Mouse (Mus musculus) forebrain, embryonic 10.5 days (tissue): ENCODE measurements around the gene Scml4. TPM values are rescaled to one million over a fixed set of nuclear protein-coding genes. Genes with fewer than 3 reads are reported as not detected.
A peak's percentile ranks its signal among the peaks of the same experiment; 100 is the strongest.

Experiments
- DNase-seq: peaks from one replicate; pipeline ENCODE4 v3.0.0-alpha.2; 2017; ENCODE audit warnings: low spot score; ENCODE audit errors: extremely low spot score
- H3K27ac ChIP-seq: fragments of 300-500 bp; sonication (generic); 2 replicates; pipeline ENCODE4 v1.5.1; 2016; ENCODE audit warnings: mild to moderate bottlenecking
- H3K27me3 ChIP-seq: fragments of 300-500 bp; sonication (generic); 2 replicates; pipeline ENCODE4 v1.6.1; 2016; ENCODE audit warnings: mild to moderate bottlenecking; ENCODE audit not compliant: poor library complexity, severe bottlenecking
- H3K36me3 ChIP-seq: fragments of 300-500 bp; sonication (generic); replicated peaks from 2 replicates; pipeline ENCODE4 v1.6.1; 2016; ENCODE audit warnings: mild to moderate bottlenecking, moderate library complexity
- H3K4me1 ChIP-seq: fragments of 300-500 bp; sonication (generic); 2 replicates; pipeline ENCODE4 v1.6.1; 2016
- H3K4me3 ChIP-seq: fragments of 300-500 bp; sonication (generic); 2 replicates; pipeline ENCODE4 v1.5.1; 2016; ENCODE audit warnings: mild to moderate bottlenecking, moderate library complexity
- H3K9me3 ChIP-seq: fragments of 300-500 bp; sonication (generic); 2 replicates; pipeline ENCODE4 v1.6.1; 2016; ENCODE audit warnings: mild to moderate bottlenecking, moderate library complexity
- WGBS: fragments of 180-500 bp; shearing (Covaris S2); methylation state at CpG from one replicate; pipeline ENCODE4 v1.1.7; 2016; 5-methylcytosine and 5-hydroxymethylcytosine counted together
- polyA plus RNA-seq: library from polyadenylated mRNA; unstranded; fragments of >200 nt; fragmentation: Nextera tagmentation; extraction: Ambion mirVana; gene quantifications from 2 replicates; pipeline ENCODE4 v1.2.1, GENCODE M21; 2016

Scml4 gene
- polyA plus RNA-seq, 1 experiment from 2014 or later, result 0.19 TPM

DNA sequence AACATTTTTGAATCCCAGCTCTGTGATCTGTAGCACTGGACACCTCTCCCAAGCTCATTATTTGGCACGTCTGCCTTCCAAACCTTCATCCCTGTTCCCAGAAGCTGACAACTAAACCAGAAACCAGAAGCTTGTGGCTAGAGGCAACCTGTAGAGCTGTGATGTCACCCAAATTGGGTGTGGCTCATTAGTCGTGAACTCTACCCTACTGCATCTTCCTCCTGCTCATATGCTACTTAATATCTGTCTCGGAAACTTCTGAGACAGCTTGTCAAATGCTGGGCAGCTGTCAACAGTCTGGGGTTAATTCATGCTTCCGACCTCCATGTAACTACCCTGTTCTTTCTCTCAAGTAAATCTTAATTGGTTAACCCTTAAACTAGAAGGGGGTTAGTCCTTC lies 32.8 kb downstream of the Scml4 start:
- Histone ChIP-seq H3K4me3 (no peak overlapping the region), H3K27me3 (0 out of 2 replicates have a peak, but pooled peaks cover 6% of the 10 kb centered on the region), H3K4me1 (peaks cover 9% of the 10 kb centered on the region), H3K9me3 (no peaks in the 10 kb centered on the region), H3K36me3 (no peaks in the 10 kb centered on the region), H3K27ac (no peak overlapping the region)
- DNase-seq, result no peak
- WGBS, result 81% methylated on average over 4 of the region's 4 CpGs

DNA sequence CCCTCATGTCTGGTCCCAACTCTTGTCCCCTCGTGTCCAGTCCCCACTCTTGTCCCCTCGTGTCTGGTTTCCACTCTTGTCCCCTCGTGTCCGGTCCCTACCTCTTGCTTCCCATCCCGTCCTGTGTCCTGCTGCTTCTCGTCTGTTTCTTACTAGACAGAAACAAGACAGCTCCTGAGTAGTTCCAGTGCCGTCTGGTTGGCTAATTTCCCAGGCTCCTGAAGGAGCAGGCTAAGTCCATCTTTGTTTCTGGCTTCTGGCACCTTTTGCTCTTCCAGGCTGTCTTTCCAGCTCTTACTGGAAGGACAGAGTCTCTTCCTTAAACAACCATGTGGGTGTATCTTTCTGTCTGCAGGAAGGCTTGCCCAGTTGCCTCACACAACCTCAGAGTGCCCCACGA lies 33.7 kb downstream of the Scml4 start:
- H3K36me3 ChIP-seq, result no peaks in the 10 kb centered on the region
- peaks cover 9% of the 10 kb centered on the region for H3K4me1 ChIP-seq
- WGBS, result 82% methylated on average over 8 of the region's 8 CpGs
- H3K4me3 ChIP-seq, result no peak overlapping the region
- DNase-seq, result no peak
- H3K27ac ChIP-seq, result no peak overlapping the region
- H3K27me3 ChIP-seq, result 0 out of 2 replicates have a peak, but pooled peaks cover 6% of the 10 kb centered on the region
- H3K9me3 ChIP-seq, result no peaks in the 10 kb centered on the region

GRCm38 (mm10) chr10:42894263-42894662 lies 34.1 kb downstream of the Scml4 start:
- 48% methylated on average over 3 of the region's 3 CpGs for WGBS
- H3K27me3 ChIP-seq, result 0 out of 2 replicates have a peak, but pooled peaks cover 6% of the 10 kb centered on the region
- H3K36me3 ChIP-seq, result no peaks in the 10 kb centered on the region
- H3K4me1 ChIP-seq, result peaks cover 9% of the 10 kb centered on the region
- no peak for DNase-seq
- H3K27ac ChIP-seq, result 0 out of 2 replicates have a peak overlapping the region, but pooled peaks have one; percentile 25
- no peaks in the 10 kb centered on the region for H3K9me3 ChIP-seq
- H3K4me3 ChIP-seq, result no peak overlapping the region

GRCm38 (mm10) chr10:42894696-42895095 lies 34.5 kb downstream of the Scml4 start:
- DNase-seq, result no peak
- H3K4me3 ChIP-seq, result no peak overlapping the region
- 88% methylated on average over 7 of the region's 7 CpGs for WGBS
- no peaks in the 10 kb centered on the region for H3K9me3 ChIP-seq
- 0 out of 2 replicates have a peak, but pooled peaks cover 6% of the 10 kb centered on the region for H3K27me3 ChIP-seq
- no peak overlapping the region for H3K27ac ChIP-seq
- H3K4me1 ChIP-seq, result peaks cover 9% of the 10 kb centered on the region
- no peaks in the 10 kb centered on the region for H3K36me3 ChIP-seq

DNA sequence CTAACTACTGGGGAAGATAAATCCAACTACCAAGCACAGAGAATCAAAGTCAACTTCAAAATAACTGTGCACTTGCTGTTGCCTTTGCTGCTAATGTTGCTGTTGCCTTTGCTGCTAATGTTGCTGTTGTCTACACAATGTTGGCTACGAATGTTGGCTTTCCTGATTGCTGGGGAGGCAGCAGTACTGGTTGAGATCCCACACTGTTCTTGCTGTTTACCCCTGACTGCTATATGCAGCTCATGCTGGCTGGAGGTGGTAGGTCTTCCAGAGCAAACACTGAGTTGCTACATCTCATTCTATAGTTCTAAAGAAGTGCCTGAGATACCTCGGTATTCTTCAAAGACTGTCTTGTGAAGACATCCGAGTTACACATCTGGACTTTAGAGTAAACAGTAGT lies 36.5 kb downstream of the Scml4 start:
- Histone ChIP-seq H3K36me3 (no peaks in the 10 kb centered on the region), H3K9me3 (no peaks in the 10 kb centered on the region), H3K4me1 (peaks cover 9% of the 10 kb centered on the region), H3K27me3 (0 out of 2 replicates have a peak, but pooled peaks cover 6% of the 10 kb centered on the region), H3K4me3 (no peak overlapping the region), H3K27ac (no peak overlapping the region)
- 93% methylated on average over 3 of the region's 3 CpGs for WGBS
- DNase-seq, result no peak

DNA sequence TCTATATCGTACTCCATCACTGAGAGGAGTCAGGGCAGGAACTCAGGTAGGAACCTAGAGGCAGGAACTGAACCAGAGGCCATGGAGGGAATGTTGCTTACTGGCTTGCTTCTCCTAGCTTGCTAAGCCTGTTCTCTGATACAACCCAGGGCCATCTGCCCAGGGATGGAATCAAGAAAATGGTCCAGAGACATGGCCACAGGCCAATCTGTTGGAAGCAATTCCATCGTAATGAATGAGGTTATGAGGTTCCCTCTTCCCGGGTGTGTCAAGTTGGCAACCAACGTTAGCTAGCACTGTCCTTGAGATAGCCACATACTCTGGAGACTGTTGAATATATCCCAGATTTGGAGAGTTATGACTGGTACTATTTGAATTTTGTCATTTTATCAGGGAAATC lies 37.0 kb downstream of the Scml4 start:
- Histone ChIP-seq H3K9me3 (no peaks in the 10 kb centered on the region), H3K4me3 (no peak overlapping the region), H3K27ac (no peak overlapping the region), H3K27me3 (0 out of 2 replicates have a peak, but pooled peaks cover 6% of the 10 kb centered on the region), H3K4me1 (peaks cover 9% of the 10 kb centered on the region), H3K36me3 (no peaks in the 10 kb centered on the region)
- no peak for DNase-seq
- WGBS, result 87% methylated on average over 4 of the region's 4 CpGs

GRCm38 (mm10) chr10:42897632-42898031 lies 37.5 kb downstream of the Scml4 start:
- no peaks in the 10 kb centered on the region for H3K9me3 ChIP-seq
- no peak overlapping the region for H3K4me3 ChIP-seq
- 0 out of 2 replicates have a peak, but pooled peaks cover 6% of the 10 kb centered on the region for H3K27me3 ChIP-seq
- H3K4me1 ChIP-seq, result peaks cover 9% of the 10 kb centered on the region
- 87% methylated on average over 5 of the region's 5 CpGs for WGBS
- H3K36me3 ChIP-seq, result no peaks in the 10 kb centered on the region
- no peak for DNase-seq
- H3K27ac ChIP-seq, result no peak overlapping the region

- DNase-seq, result no peak
- Histone ChIP-seq H3K27me3 (no peaks in the 10 kb centered on the region), H3K27ac (no peak overlapping the region), H3K36me3 (no peaks in the 10 kb centered on the region), H3K4me1 (no peaks in the 10 kb centered on the region), H3K4me3 (no peak overlapping the region), H3K9me3 (no peaks in the 10 kb centered on the region)
- WGBS, result 79% methylated on average over 4 of the region's 4 CpGs
These were observed 41.2 kb downstream of the Scml4 start for GRCm38 (mm10) chr10:42901361-42901760.

GRCm38 (mm10) chr10:42903054-42903453 lies 42.9 kb downstream of the Scml4 start:
- no peaks in the 10 kb centered on the region for H3K27me3 ChIP-seq
- H3K36me3 ChIP-seq, result no peaks in the 10 kb centered on the region
- H3K4me1 ChIP-seq, result no peaks in the 10 kb centered on the region
- no peaks in the 10 kb centered on the region for H3K9me3 ChIP-seq
- H3K27ac ChIP-seq, result no peak overlapping the region
- DNase-seq, result no peak
- WGBS, result 92% methylated on average over 1 of the region's 1 CpGs
- no peak overlapping the region for H3K4me3 ChIP-seq

GRCm38 (mm10) chr10:42908562-42908961 lies 48.4 kb downstream of the Scml4 start:
- Histone ChIP-seq H3K27ac (no peak overlapping the region), H3K4me1 (0 out of 2 replicates have a peak, but pooled peaks cover 5% of the 10 kb centered on the region), H3K27me3 (no peaks in the 10 kb centered on the region), H3K4me3 (no peak overlapping the region), H3K36me3 (no peaks in the 10 kb centered on the region), H3K9me3 (no peaks in the 10 kb centered on the region)
- DNase-seq, result no peak
- 85% methylated on average over 1 of the region's 1 CpGs for WGBS

DNA sequence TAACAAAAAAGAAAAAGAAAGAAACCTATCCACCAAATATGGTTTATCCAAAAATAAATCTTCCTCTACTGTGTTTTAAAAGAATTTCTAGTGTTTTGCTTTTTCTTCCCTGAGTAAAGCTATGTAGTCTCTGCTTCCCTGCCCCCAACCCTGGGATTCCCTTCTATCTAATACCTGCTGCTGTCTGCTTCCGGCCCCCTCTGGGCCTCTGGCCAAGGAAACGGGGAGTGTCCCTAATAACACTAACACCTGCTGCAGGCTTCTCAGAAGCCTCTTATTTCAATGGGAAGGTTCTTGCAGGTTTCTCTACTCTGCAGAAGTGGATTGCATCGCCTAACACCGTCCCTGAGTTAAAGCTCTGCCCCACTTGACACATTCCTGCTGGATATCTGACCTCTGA lies 50.4 kb downstream of the Scml4 start:
- no peak for DNase-seq
- Histone ChIP-seq H3K9me3 (no peaks in the 10 kb centered on the region), H3K27me3 (no peaks in the 10 kb centered on the region), H3K4me3 (no peak overlapping the region), H3K27ac (no peak overlapping the region), H3K36me3 (no peaks in the 10 kb centered on the region), H3K4me1 (peaks cover 11% of the 10 kb centered on the region)
- WGBS, result 58% methylated on average over 4 of the region's 4 CpGs

GRCm38 (mm10) chr10:42912056-42912455 lies 51.9 kb downstream of the Scml4 start:
- Histone ChIP-seq H3K36me3 (no peaks in the 10 kb centered on the region), H3K4me1 (peaks cover 11% of the 10 kb centered on the region), H3K4me3 (no peak overlapping the region), H3K9me3 (no peaks in the 10 kb centered on the region), H3K27me3 (no peaks in the 10 kb centered on the region), H3K27ac (no peak overlapping the region)
- no peak for DNase-seq
- 87% methylated on average over 10 of the region's 10 CpGs for WGBS

DNA sequence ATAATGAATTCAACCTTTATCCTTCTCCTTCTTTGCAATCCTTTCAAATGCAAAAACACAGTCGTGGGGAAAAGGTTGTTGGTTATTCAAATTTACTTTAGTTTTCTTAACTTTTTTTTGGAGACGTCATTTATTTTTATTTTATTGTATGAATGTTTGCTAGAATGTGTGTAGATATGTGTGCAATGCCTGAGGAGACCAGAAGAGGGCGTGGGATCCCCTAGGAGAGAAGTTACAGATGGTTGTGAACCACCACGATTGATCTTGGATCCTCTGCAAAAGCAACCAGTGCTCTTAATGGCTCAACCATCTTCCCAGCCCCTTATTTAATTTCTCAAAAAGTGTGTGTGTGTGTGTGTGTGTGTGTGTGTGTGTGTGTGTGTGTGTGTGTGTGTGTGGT lies 53.0 kb downstream of the Scml4 start:
- Histone ChIP-seq H3K27me3 (no peaks in the 10 kb centered on the region), H3K4me3 (no peak overlapping the region), H3K36me3 (no peaks in the 10 kb centered on the region), H3K4me1 (peaks cover 11% of the 10 kb centered on the region), H3K9me3 (no peaks in the 10 kb centered on the region), H3K27ac (no peak overlapping the region)
- WGBS, result 46% methylated on average over 4 of the region's 4 CpGs
- no peak for DNase-seq

DNA sequence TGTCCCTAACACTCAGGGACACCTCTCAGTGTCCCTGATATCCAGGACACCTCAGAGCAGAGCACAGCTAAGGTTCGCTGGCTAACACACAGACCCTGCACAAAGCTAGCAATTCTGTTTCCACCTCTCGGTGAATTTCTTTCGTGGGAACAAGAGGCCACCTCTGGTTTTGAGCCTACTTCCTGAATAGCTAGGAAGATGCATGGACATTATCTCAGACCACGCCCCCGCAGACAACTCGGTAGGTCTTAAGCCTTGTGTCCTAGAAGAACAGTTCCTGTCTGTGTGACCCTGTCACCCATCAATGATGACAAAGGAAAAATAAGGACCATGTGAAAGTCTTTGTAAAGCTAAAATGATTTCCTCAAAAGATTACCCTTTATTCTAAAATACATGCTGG lies 54.0 kb downstream of the Scml4 start:
- H3K4me1 ChIP-seq, result peaks cover 11% of the 10 kb centered on the region
- H3K27ac ChIP-seq, result no peak overlapping the region
- no peaks in the 10 kb centered on the region for H3K27me3 ChIP-seq
- H3K36me3 ChIP-seq, result no peaks in the 10 kb centered on the region
- no peaks in the 10 kb centered on the region for H3K9me3 ChIP-seq
- DNase-seq, result no peak
- 68% methylated on average over 6 of the region's 6 CpGs for WGBS
- no peak overlapping the region for H3K4me3 ChIP-seq
